Mouse (Mus musculus) heart, adult 2 months (tissue): ENCODE measurements at regions not wholly inside any gene's neighbourhood (a gene's known extent, or its start where the extent isn't known, plus 50 kb on each side); places are given as distances from the start of the nearest gene placed in this dataset.

Source experiments
- CTCF ChIP-seq: fragments of 200-600 bp; IDR thresholded peaks from 2 replicates; pipeline ENCODE4 v1.8.1; 2022; ENCODE audit warnings: antibody characterized with exemption, mild to moderate bottlenecking, moderate library complexity
- EP300 ChIP-seq: fragments of 200-500 bp; IDR thresholded peaks from 2 replicates; pipeline ENCODE4 v1.6.1; 2011; ENCODE audit warnings: low read depth, low read length, control low read depth; ENCODE audit not compliant: insufficient read depth
- POLR2A ChIP-seq: fragments of 200-500 bp; IDR thresholded peaks from 2 replicates; pipeline ENCODE4 v1.6.1; 2011; ENCODE audit warnings: mild to moderate bottlenecking, low read depth, low read length, control low read depth; ENCODE audit not compliant: insufficient read depth

DNA sequence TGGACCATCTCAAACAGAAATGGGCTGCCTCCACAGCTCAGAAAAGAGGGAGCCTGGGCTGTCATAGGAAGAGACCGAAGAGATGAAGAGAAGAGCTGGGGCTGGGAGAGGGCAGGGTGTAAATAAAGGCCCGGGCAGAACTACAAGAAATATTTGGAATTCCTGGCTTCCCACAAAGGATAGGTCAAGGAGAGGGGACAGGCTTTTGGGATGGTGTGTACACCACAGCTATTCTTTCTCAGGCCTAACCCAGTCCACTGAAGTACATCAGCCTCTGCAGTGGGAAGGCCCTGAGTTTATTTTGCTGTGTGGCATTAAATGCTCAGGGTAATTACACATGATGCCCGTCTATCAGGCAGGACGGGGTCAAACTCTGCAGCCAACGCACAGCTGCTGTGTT is 99.6 kb upstream of the Cdc42ep3 start:
- no peak for TF ChIP-seq CTCF
- no peak for TF ChIP-seq POLR2A
- no peak for TF ChIP-seq EP300
